Mouse (Mus musculus) embryonic facial prominence, embryonic 14.5 days (tissue): Measurements from ENCODE around the gene Gcnt2. TPM values are rescaled to one million over a fixed set of nuclear protein-coding genes. Genes with fewer than 3 reads are reported as not detected.

ENCODE experiments used
- ATAC-seq: fragments of 200-750 bp; cut with Nextera tagmentation; 2 replicates; pipeline ENCODE4 v1.8.0; 2017; ENCODE audit warnings: low read depth, moderate number of reproducible peaks, moderate TSS enrichment
- DNase-seq: peaks from one replicate; pipeline ENCODE4 v3.0.0-alpha.2; 2015; ENCODE audit warnings: low spot score
- H3K27ac ChIP-seq: fragments of 300-500 bp; sonication (generic); replicated peaks from 2 replicates; pipeline ENCODE4 v1.5.1; 2014; ENCODE audit warnings: low read depth, mild to moderate bottlenecking, low read length, moderate library complexity
- H3K27me3 ChIP-seq: fragments of 300-500 bp; sonication (generic); replicated peaks from 2 replicates; pipeline ENCODE4 v1.6.1; 2014; ENCODE audit warnings: low read length; ENCODE audit not compliant: control insufficient read depth, insufficient read depth
- H3K36me3 ChIP-seq: fragments of 300-500 bp; sonication (generic); 2 replicates; pipeline ENCODE4 v1.6.1; 2014; ENCODE audit warnings: low read length, mixed read lengths; ENCODE audit not compliant: control insufficient read depth, insufficient read depth
- H3K4me1 ChIP-seq: fragments of 300-500 bp; sonication (generic); 2 replicates; pipeline ENCODE4 v1.6.1; 2014; ENCODE audit warnings: antibody characterized with exemption, low read length; ENCODE audit not compliant: control insufficient read depth, insufficient read depth
- H3K4me2 ChIP-seq: fragments of 300-500 bp; sonication (generic); 2 replicates; pipeline ENCODE4 v1.6.1; 2014; ENCODE audit warnings: low read depth, mild to moderate bottlenecking, low read length, moderate library complexity, mixed read lengths
- H3K4me3 ChIP-seq: fragments of 300-500 bp; sonication (generic); 2 replicates; pipeline ENCODE4 v1.5.1; 2014; ENCODE audit warnings: low read depth, mild to moderate bottlenecking, low read length
- H3K9ac ChIP-seq: fragments of 300-500 bp; sonication (generic); 2 replicates; pipeline ENCODE4 v1.6.1; 2014; ENCODE audit warnings: low read depth, mild to moderate bottlenecking, low read length, moderate library complexity, mixed read lengths
- H3K9me3 ChIP-seq: fragments of 300-500 bp; sonication (generic); 2 replicates; pipeline ENCODE4 v1.6.1; 2016; ENCODE audit warnings: low read length; ENCODE audit not compliant: control insufficient read depth
- WGBS: fragments of 180-500 bp; shearing (Covaris S2); extraction: QIAGEN DNeasy Blood & Tissue Kit; methylation state at CpG from one replicate; pipeline ENCODE4 v1.1.7; 2014; 5-methylcytosine and 5-hydroxymethylcytosine counted together
- polyA plus RNA-seq: library from polyadenylated mRNA; unstranded; fragments of >200 nt; fragmentation: Nextera tagmentation; extraction: Ambion mirVana; gene quantifications from 2 replicates; pipeline ENCODE4 v1.2.1, GENCODE M21; 2014

Gcnt2 gene
- polyA plus RNA-seq, 1 experiment from 2014 or later: 6.2 TPM

GRCm38 (mm10) chr13:40846375-40846774, 13.2 kb upstream of the Gcnt2 start:
- H3K27me3 ChIP-seq: no peaks in the 10 kb centered on the region
- WGBS: 65% methylated on average over 9 of the region's 9 CpGs
- ATAC-seq (no peak), DNase-seq (no peak)
- no peak overlapping the region for H3K4me2 ChIP-seq
- no peaks in the 10 kb centered on the region for H3K36me3 ChIP-seq
- no peak overlapping the region for H3K4me3 ChIP-seq
- H3K9ac ChIP-seq: no peak overlapping the region
- no peaks in the 10 kb centered on the region for H3K9me3 ChIP-seq
- H3K4me1 ChIP-seq: no peaks in the 10 kb centered on the region
- H3K27ac ChIP-seq: no peak overlapping the region

GRCm38 (mm10) chr13:40847898-40848297, 11.7 kb upstream of the Gcnt2 start:
- Histone ChIP-seq H3K9me3 (no peaks in the 10 kb centered on the region), H3K36me3 (no peaks in the 10 kb centered on the region), H3K27ac (no peak overlapping the region), H3K4me3 (no peak overlapping the region), H3K4me2 (no peak overlapping the region), H3K27me3 (no peaks in the 10 kb centered on the region), H3K9ac (no peak overlapping the region), H3K4me1 (no peaks in the 10 kb centered on the region)
- DNase-seq (no peak), ATAC-seq (no peak)
- 87% methylated on average over 4 of the region's 4 CpGs for WGBS

- DNase-seq (no peak), ATAC-seq (no peak)
- H3K27ac ChIP-seq: no peak overlapping the region
- H3K4me1 ChIP-seq: no peaks in the 10 kb centered on the region; the same call in 1 of the 2 replicates
- H3K36me3 ChIP-seq: no peaks in the 10 kb centered on the region
- no peak overlapping the region for H3K9ac ChIP-seq
- no peak overlapping the region for H3K4me2 ChIP-seq
- 86% methylated on average over 6 of the region's 6 CpGs for WGBS
- no peaks in the 10 kb centered on the region for H3K9me3 ChIP-seq
- H3K4me3 ChIP-seq: no peak overlapping the region
- H3K27me3 ChIP-seq: no peaks in the 10 kb centered on the region
These were observed 8.9 kb upstream of the Gcnt2 start for GRCm38 (mm10) chr13:40850686-40851085.

DNA sequence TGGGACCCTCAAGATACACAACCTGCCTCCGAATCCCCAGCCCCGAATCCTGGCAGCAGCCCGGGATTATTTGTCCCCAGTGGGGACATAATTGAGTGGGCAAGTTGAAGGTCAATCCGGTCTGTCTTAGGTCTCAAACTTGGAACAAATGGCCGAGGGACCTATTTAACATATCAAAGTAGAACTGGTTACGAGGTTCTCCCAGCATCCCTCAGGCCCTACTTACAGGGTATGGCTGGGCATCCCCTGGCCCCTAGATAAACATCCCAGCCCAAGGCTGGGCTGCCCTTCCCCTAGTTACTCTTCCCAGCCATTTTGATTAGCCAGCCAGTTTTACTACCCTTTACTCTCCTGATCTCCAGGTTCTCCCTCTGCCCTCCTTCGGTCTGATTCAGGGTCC, 8.3 kb upstream of the Gcnt2 start:
- Histone ChIP-seq H3K9ac (no peak overlapping the region), H3K27ac (no peak overlapping the region), H3K27me3 (no peaks in the 10 kb centered on the region), H3K4me2 (no peak overlapping the region), H3K36me3 (no peaks in the 10 kb centered on the region), H3K4me3 (no peak overlapping the region), H3K4me1 (no peaks in the 10 kb centered on the region; the same call in 1 of the 2 replicates), H3K9me3 (no peaks in the 10 kb centered on the region)
- no peak for DNase-seq
- whole genome bisulfite sequencing: 71% methylated on average over 7 of the region's 7 CpGs
- ATAC-seq: no peak

DNA sequence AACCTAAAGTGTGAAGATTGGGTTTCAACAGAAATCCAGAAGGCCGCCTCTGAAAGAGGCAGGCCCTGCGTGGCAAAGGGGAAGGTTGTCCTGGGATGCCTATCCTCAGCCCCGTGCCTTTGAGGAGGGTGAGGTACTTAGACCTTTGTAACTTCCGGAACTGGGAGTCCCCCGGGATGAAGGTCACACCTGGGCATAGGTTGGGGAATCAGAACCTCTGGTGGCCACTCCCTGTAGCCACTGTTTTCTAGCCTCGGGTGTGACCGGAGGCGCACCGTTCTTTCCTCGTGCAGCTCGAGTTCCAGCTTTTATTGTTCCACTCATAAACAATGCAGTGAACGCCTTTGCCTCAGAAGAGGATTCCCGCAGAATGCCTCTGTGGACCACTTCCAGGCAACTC, 7.6 kb upstream of the Gcnt2 start:
- Histone ChIP-seq H3K9ac (no peak overlapping the region), H3K27ac (no peak overlapping the region), H3K27me3 (no peaks in the 10 kb centered on the region), H3K4me2 (no peak overlapping the region), H3K4me1 (no peaks in the 10 kb centered on the region; the same call in 1 of the 2 replicates), H3K36me3 (no peaks in the 10 kb centered on the region), H3K9me3 (no peaks in the 10 kb centered on the region), H3K4me3 (no peak overlapping the region)
- peak; percentile 34 for DNase-seq
- no peak for ATAC-seq
- 62% methylated on average over 13 of the region's 13 CpGs for WGBS

GRCm38 (mm10) chr13:40852791-40853190, 6.8 kb upstream of the Gcnt2 start:
- Histone ChIP-seq H3K27me3 (no peaks in the 10 kb centered on the region), H3K27ac (no peak overlapping the region), H3K4me1 (no peaks in the 10 kb centered on the region; the same call in 1 of the 2 replicates), H3K4me3 (no peak overlapping the region), H3K9ac (no peak overlapping the region), H3K4me2 (no peak overlapping the region), H3K9me3 (no peaks in the 10 kb centered on the region), H3K36me3 (no peaks in the 10 kb centered on the region)
- no peak for DNase-seq
- no peak for ATAC-seq
- WGBS: 90% methylated on average over 5 of the region's 5 CpGs

DNA sequence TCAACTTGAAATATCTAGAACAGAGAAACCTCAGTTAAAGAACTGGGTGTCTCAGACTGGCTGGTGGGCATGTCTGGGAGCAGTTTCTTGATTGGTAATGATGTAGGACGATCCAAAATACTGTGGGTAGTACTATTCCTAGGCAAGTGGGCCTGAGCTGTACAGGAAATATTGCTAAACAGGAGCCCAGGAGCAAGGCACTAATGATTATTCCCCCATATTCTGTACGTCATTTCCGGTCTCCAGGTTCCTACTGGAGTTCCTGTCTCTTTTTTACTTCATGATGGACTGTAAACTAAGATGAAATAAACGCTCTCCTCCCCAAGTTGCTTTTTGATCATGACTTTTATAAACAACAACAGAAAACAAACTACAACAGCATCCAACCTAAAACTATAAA, 5.7 kb upstream of the Gcnt2 start:
- no peak overlapping the region for H3K4me3 ChIP-seq
- H3K4me2 ChIP-seq: peak overlapping the region; percentile 67
- no peak for ATAC-seq
- 84% methylated on average over 4 of the region's 4 CpGs for WGBS
- no peaks in the 10 kb centered on the region for H3K9me3 ChIP-seq
- H3K36me3 ChIP-seq: no peaks in the 10 kb centered on the region
- DNase-seq: no peak
- H3K27ac ChIP-seq: no peak overlapping the region
- no peaks in the 10 kb centered on the region for H3K27me3 ChIP-seq
- H3K4me1 ChIP-seq: no peaks in the 10 kb centered on the region; the same call in 1 of the 2 replicates
- H3K9ac ChIP-seq: no peak overlapping the region

DNA sequence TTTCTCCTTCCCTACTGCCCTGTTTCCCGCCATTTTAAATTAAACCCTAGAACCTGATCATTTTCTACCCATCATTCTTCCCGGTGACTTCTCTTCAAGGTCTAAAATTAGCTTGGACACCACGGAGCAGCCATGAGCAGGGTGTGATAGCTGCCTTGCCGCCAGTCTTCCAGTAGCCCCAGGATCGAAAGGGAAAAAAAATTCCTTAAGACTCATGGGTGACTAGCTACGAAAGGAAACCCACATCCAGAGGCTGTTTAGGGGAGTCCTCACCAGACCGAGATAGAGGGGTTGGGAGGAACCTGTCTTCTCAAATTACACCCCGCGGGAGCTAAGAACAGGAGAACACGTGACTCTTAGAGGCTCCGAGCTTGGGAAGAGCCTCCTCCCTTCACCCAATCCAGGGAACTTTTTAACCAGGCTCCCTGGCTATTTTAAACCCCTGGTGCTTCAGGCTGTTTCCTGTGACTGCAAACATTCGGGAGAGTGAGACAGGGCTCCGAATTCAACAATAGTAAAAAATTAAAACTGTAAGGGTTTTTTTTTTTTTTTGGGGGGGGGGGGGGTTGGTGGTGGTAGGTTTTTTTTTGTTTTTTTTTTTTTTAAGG, 5.0 kb upstream of the Gcnt2 start:
- H3K4me1 ChIP-seq: no peaks in the 10 kb centered on the region; the same call in 1 of the 2 replicates
- H3K36me3 ChIP-seq: no peaks in the 10 kb centered on the region
- H3K9me3 ChIP-seq: no peaks in the 10 kb centered on the region
- under 1% methylated on average over 13 of the region's 13 CpGs for WGBS
- peak; percentile 89 for ATAC-seq
- no peaks in the 10 kb centered on the region for H3K27me3 ChIP-seq
- DNase-seq: peak; percentile 94
- peak overlapping the region; percentile 31 for H3K27ac ChIP-seq
- peak overlapping the region; percentile 36 for H3K4me3 ChIP-seq
- peak overlapping the region; percentile 67 for H3K4me2 ChIP-seq
- H3K9ac ChIP-seq: peak overlapping the region; percentile 56

- no peak overlapping the region for H3K9ac ChIP-seq
- 69% methylated on average over 6 of the region's 6 CpGs for WGBS
- no peaks in the 10 kb centered on the region; the same call in 1 of the 2 replicates for H3K4me1 ChIP-seq
- H3K36me3 ChIP-seq: no peaks in the 10 kb centered on the region
- no peak overlapping the region for H3K27ac ChIP-seq
- no peaks in the 10 kb centered on the region for H3K27me3 ChIP-seq
- no peak overlapping the region for H3K4me3 ChIP-seq
- H3K9me3 ChIP-seq: no peaks in the 10 kb centered on the region
- DNase-seq (no peak), ATAC-seq (no peak)
- peak overlapping the region; percentile 67 for H3K4me2 ChIP-seq
These were observed 4.3 kb upstream of the Gcnt2 start for GRCm38 (mm10) chr13:40855266-40855665.
